Mouse (Mus musculus): ENCODE results near the gene Shb.

Shb gene

GRCm38 (mm10) chr4:45503816-45504215 lies 28.5 kb downstream of the Shb start:
- no peak for DNase-seq (ENCODE audit: low spot score)

GRCm38 (mm10) chr4:45503380-45503779 lies 28.9 kb downstream of the Shb start:
- DNase-seq (ENCODE audit: low spot score), result no peak

- no peak for DNase-seq (ENCODE audit: low spot score)
Observed at GRCm38 (mm10) chr4:45502002-45502401, 30.3 kb downstream of the Shb start.

- no peak for DNase-seq (ENCODE audit: low spot score)
Observed at GRCm38 (mm10) chr4:45500381-45500780, 31.9 kb downstream of the Shb start.

- DNase-seq (ENCODE audit: low spot score), result no peak
Observed at GRCm38 (mm10) chr4:45499556-45499955, 32.7 kb downstream of the Shb start.

- DNase-seq (ENCODE audit: low spot score), result peak; percentile 62
Observed at GRCm38 (mm10) chr4:45499081-45499480, 33.2 kb downstream of the Shb start.

GRCm38 (mm10) chr4:45498345-45498744 lies 33.9 kb downstream of the Shb start:
- no peak for DNase-seq (ENCODE audit: low spot score)

- DNase-seq (ENCODE audit: low spot score), result no peak
Observed at GRCm38 (mm10) chr4:45497282-45497681, 35.0 kb downstream of the Shb start.

GRCm38 (mm10) chr4:45495531-45496201 lies 36.6 kb downstream of the Shb start:
- peak; percentile 25 for DNase-seq (ENCODE audit: low spot score)

- peak; percentile 66 for DNase-seq (ENCODE audit: low spot score)
Observed at GRCm38 (mm10) chr4:45493786-45494400, 38.4 kb downstream of the Shb start.

- peak; percentile 32 for DNase-seq (ENCODE audit: low spot score)
Observed at GRCm38 (mm10) chr4:45493118-45493517, 39.2 kb downstream of the Shb start.

GRCm38 (mm10) chr4:45492681-45493081 lies 39.6 kb downstream of the Shb start:
- DNase-seq (ENCODE audit: low spot score), result peak; percentile 32

- peak; percentile 58 for DNase-seq (ENCODE audit: low spot score)
Observed at GRCm38 (mm10) chr4:45491685-45492601, 40.3 kb downstream of the Shb start.

GRCm38 (mm10) chr4:45491119-45491679 lies 41.1 kb downstream of the Shb start:
- DNase-seq (ENCODE audit: low spot score), result peak; percentile 49

- peak; percentile 73 for DNase-seq (ENCODE audit: low spot score)
Observed at GRCm38 (mm10) chr4:45490036-45490752, 42.1 kb downstream of the Shb start.

GRCm38 (mm10) chr4:45489141-45490035 lies 42.9 kb downstream of the Shb start:
- DNase-seq (ENCODE audit: low spot score), result peak; percentile 43

- DNase-seq (ENCODE audit: low spot score), result peak; percentile 70
Observed at GRCm38 (mm10) chr4:45487681-45488081, 44.6 kb downstream of the Shb start.

- no peak for DNase-seq (ENCODE audit: low spot score)
Observed at GRCm38 (mm10) chr4:45485024-45485423, 47.2 kb downstream of the Shb start.

- DNase-seq (ENCODE audit: low spot score), result no peak
Observed at GRCm38 (mm10) chr4:45483271-45484245, 48.7 kb downstream of the Shb start.
